In genomic region chr13:111658501-111659280, GRCm38 (mm10) we compare ENCODE assay signal across 13 mouse cellular contexts. TPM values are rescaled to one million over a fixed set of nuclear protein-coding genes. Genes with fewer than 3 reads are reported as not detected.
A peak's percentile ranks its signal among the peaks of the same experiment; 100 is the strongest.
DNase-seq lines count a peak whose midpoint lies in the region; ATAC-seq lines count a peak whose summit lies in the region.
"Had no signal": no experiment of that assay in that cellular context is flagged by ENCODE, and none has a peak within 500 bp of the region (broad histone marks: within the 10 kb centered on the region; RNA-seq: fewer than 3 reads in every experiment).

No protein-coding gene starts in this region.

- no peaks in the 10 kb centered on the region for H3K36me3 ChIP-seq in kidney, embryonic 16.5 days (ENCODE audit: insufficient read depth, low read length)
- no peaks in the 10 kb centered on the region for H3K36me3 ChIP-seq in liver, embryonic 15.5 days (replicated peaks)
- H3K36me3 ChIP-seq: neural tube, embryonic 13.5 days had no signal

- no peak overlapping the region for H3K9ac ChIP-seq in kidney, embryonic 16.5 days (replicated peaks; ENCODE audit: low read length)
- H3K9ac ChIP-seq in liver, embryonic 15.5 days = no peak overlapping the region
- H3K9ac ChIP-seq: neural tube, embryonic 13.5 days had no signal

- intact Hi-C loops in left cerebral cortex, postnatal 25 days (cut with DNase I) = no loop called here

- WGBS in kidney, embryonic 16.5 days = 37% methylated on average over 12 of the region's 12 CpGs
- 63% methylated on average over 12 of the region's 12 CpGs for WGBS in liver, embryonic 15.5 days (ENCODE audit: insufficient replicate concordance)

- no peak overlapping the region for H3K4me2 ChIP-seq in kidney, embryonic 16.5 days (replicated peaks; ENCODE audit: low read depth, low read length)
- no peak overlapping the region for H3K4me2 ChIP-seq in liver, embryonic 15.5 days
- H3K4me2 ChIP-seq: neural tube, embryonic 13.5 days had no signal

- no peaks in the 10 kb centered on the region for H3K9me3 ChIP-seq in kidney, embryonic 16.5 days (ENCODE audit: low read length)
- H3K9me3 ChIP-seq in liver, embryonic 15.5 days (replicated peaks) = no peaks in the 10 kb centered on the region
- H3K9me3 ChIP-seq: neural tube, embryonic 13.5 days had no signal

- H3K27ac ChIP-seq in kidney, embryonic 16.5 days (ENCODE audit: low read length) = no peak overlapping the region
- H3K27ac ChIP-seq in liver, embryonic 15.5 days (replicated peaks) = peak overlapping the region; percentile 64
- H3K27ac ChIP-seq: neural tube, embryonic 13.5 days had no signal

- no peak overlapping the region for H3K4me3 ChIP-seq in kidney, embryonic 16.5 days (ENCODE audit: low read length)
- H3K4me3 ChIP-seq in liver, embryonic 15.5 days (replicated peaks) = no peak overlapping the region
- H3K4me3 ChIP-seq: erythroblast, embryonic 14.5 days; neural tube, embryonic 13.5 days had no signal

- 0 out of 2 replicates have a peak, but pooled peaks have one; percentile 19 for ATAC-seq in kidney, embryonic 16.5 days (ENCODE audit: low FRiP score, low TSS enrichment)
- 0 out of 2 replicates have a peak, but pooled peaks have one; percentile 7 for ATAC-seq in granulocyte monocyte progenitor cell, adult 5-6 weeks (replicated peaks; ENCODE audit: poor library complexity, severe bottlenecking)
- ATAC-seq in liver, embryonic 15.5 days (ENCODE audit: insufficient read depth) = no peak
- no peak for ATAC-seq in frontal cortex, adult (ENCODE audit: low TSS enrichment)
- ATAC-seq: inflammation-experienced regulatory T-cells, adult 6 months had no signal

- no peaks in the 10 kb centered on the region for H3K27me3 ChIP-seq in kidney, embryonic 16.5 days (ENCODE audit: insufficient read depth, low read length)
- H3K27me3 ChIP-seq in liver, embryonic 15.5 days = no peaks in the 10 kb centered on the region
- H3K27me3 ChIP-seq: CH12.LX; neural tube, embryonic 13.5 days had no signal

- peaks cover 17% of the 10 kb centered on the region for H3K4me1 ChIP-seq in kidney, embryonic 16.5 days (ENCODE audit: insufficient read depth, low read length)
- H3K4me1 ChIP-seq in liver, embryonic 15.5 days (replicated peaks) = peaks cover 59% of the 10 kb centered on the region

- no peak for DNase-seq in kidney, adult 8-10 months
- peak; percentile 46 for DNase-seq in embryo, embryonic 11 days
- no peak for DNase-seq in left cerebral cortex, postnatal 25 days (ENCODE audit: low spot score in 2 of 2)
- no peak for DNase-seq in spleen, adult 12 weeks (ENCODE audit: low spot score)
- DNase-seq: lung, postnatal 14 days had no signal

RNA-seq across cellular contexts. Expression of gene Mier3, which starts 22.1 kb away (rescaled TPM):
- polyA plus RNA-seq in kidney, embryonic 16.5 days (2015; fragmentation: Nextera tagmentation; extraction: Ambion mirVana) = 18.3 and 21.0 TPM in 2 replicates
- total RNA-seq in granulocyte monocyte progenitor cell, adult 5-6 weeks (2014; fragmentation: Nextera tagmentation) = 30.9 and 33.6 TPM in 2 replicates
- total RNA-seq in granulocyte monocyte progenitor cell, adult 5-6 weeks (2017) = 41.0 and 51.9 TPM in 2 replicates
- 13.6 and 14.3 TPM in 2 replicates for polyA plus RNA-seq in liver, embryonic 15.5 days (2015; fragmentation: Nextera tagmentation; extraction: Ambion mirVana)
- total RNA-seq in left cerebral cortex, postnatal 25 days (2021) = 10 to 100 TPM; 26.3 to 32.6 TPM

Comparison
In these comparisons a context has a peak if more than half of its experiments do, and no peak if none do; other contexts are left out.
1. ATAC-seq: peak in kidney, embryonic 16.5 days (single experiment) and granulocyte monocyte progenitor cell, adult 5-6 weeks (single experiment); none in liver, embryonic 15.5 days (single experiment) and frontal cortex, adult (single experiment).